Mouse (Mus musculus) hindbrain, embryonic 15.5 days (tissue): ENCODE measurements around the gene Btbd11. TPM values are rescaled to one million over a fixed set of nuclear protein-coding genes. Genes with fewer than 3 reads are reported as not detected.
A peak's percentile ranks its signal among the peaks of the same experiment; 100 is the strongest.

ENCODE experiments used
- ATAC-seq: fragments of 200-750 bp; cut with Nextera tagmentation; 2 replicates; pipeline ENCODE4 v1.8.0; 2017; ENCODE audit warnings: low read depth, moderate number of reproducible peaks, moderate TSS enrichment; ENCODE audit not compliant: low FRiP score
- H3K27ac ChIP-seq: fragments of 300-500 bp; sonication (generic); replicated peaks from 2 replicates; pipeline ENCODE4 v1.5.1; 2015; ENCODE audit warnings: mild to moderate bottlenecking, inconsistent platforms
- H3K27me3 ChIP-seq: fragments of 300-500 bp; sonication (generic); 2 replicates; pipeline ENCODE4 v1.6.1; 2015; ENCODE audit warnings: control low read depth, inconsistent platforms
- H3K36me3 ChIP-seq: fragments of 300-500 bp; sonication (generic); 2 replicates; pipeline ENCODE4 v1.6.1; 2015; ENCODE audit warnings: control low read depth, inconsistent platforms
- H3K4me1 ChIP-seq: fragments of 300-500 bp; sonication (generic); replicated peaks from 2 replicates; pipeline ENCODE4 v1.6.1; 2015; ENCODE audit warnings: control low read depth, inconsistent platforms
- H3K4me2 ChIP-seq: fragments of 300-500 bp; sonication (generic); 2 replicates; pipeline ENCODE4 v1.6.1; 2015; ENCODE audit warnings: moderate library complexity, mild to moderate bottlenecking, inconsistent platforms
- H3K4me3 ChIP-seq: fragments of 300-500 bp; sonication (generic); 2 replicates; pipeline ENCODE4 v1.5.1; 2015; ENCODE audit warnings: mild to moderate bottlenecking, inconsistent platforms
- H3K9ac ChIP-seq: fragments of 300-500 bp; sonication (generic); 2 replicates; pipeline ENCODE4 v1.6.1; 2015; ENCODE audit warnings: inconsistent platforms
- H3K9me3 ChIP-seq: fragments of 300-500 bp; sonication (generic); 2 replicates; pipeline ENCODE4 v1.6.1; 2016; ENCODE audit warnings: control low read depth, inconsistent platforms
- WGBS: fragments of 180-500 bp; shearing (Covaris S2); methylation state at CpG from one replicate; pipeline ENCODE4 v1.1.7; 2015; 5-methylcytosine and 5-hydroxymethylcytosine counted together
- polyA plus RNA-seq: library from polyadenylated mRNA; unstranded; fragments of >200 nt; fragmentation: Nextera tagmentation; extraction: Ambion mirVana; gene quantifications from 2 replicates; pipeline ENCODE4 v1.2.1, GENCODE M21; 2015

Btbd11 gene
- polyA plus RNA-seq, 1 experiment from 2014 or later = 26.9 TPM

GRCm38 (mm10) chr10:85465516-85466408, 79.1 kb downstream of the Btbd11 start:
- Histone ChIP-seq H3K36me3 (no peaks in the 10 kb centered on the region), H3K27me3 (no peaks in the 10 kb centered on the region), H3K4me3 (no peak overlapping the region), H3K4me1 (peaks cover 54% of the 10 kb centered on the region), H3K27ac (peak overlapping the region; percentile 56), H3K4me2 (no peak overlapping the region), H3K9me3 (no peaks in the 10 kb centered on the region), H3K9ac (no peak overlapping the region)
- peak; percentile 45; the same call in 1 of the 2 replicates for ATAC-seq
- WGBS = 61% methylated on average over 13 of the region's 13 CpGs

- Histone ChIP-seq H3K36me3 (no peaks in the 10 kb centered on the region), H3K4me2 (no peak overlapping the region), H3K4me1 (peaks cover 54% of the 10 kb centered on the region), H3K9me3 (no peaks in the 10 kb centered on the region), H3K27ac (peak overlapping the region; percentile 56), H3K4me3 (no peak overlapping the region), H3K9ac (no peak overlapping the region), H3K27me3 (no peaks in the 10 kb centered on the region)
- peak; percentile 19; the same call in 1 of the 2 replicates for ATAC-seq
- WGBS = 31% methylated on average over 8 of the region's 8 CpGs
Measured at GRCm38 (mm10) chr10:85466409-85466761, 79.8 kb downstream of the Btbd11 start.

GRCm38 (mm10) chr10:85467393-85467792, 80.8 kb downstream of the Btbd11 start:
- no peak overlapping the region for H3K9ac ChIP-seq
- H3K27ac ChIP-seq = no peak overlapping the region
- H3K9me3 ChIP-seq = no peaks in the 10 kb centered on the region
- H3K4me2 ChIP-seq = no peak overlapping the region
- H3K27me3 ChIP-seq = no peaks in the 10 kb centered on the region
- 57% methylated on average over 7 of the region's 7 CpGs for WGBS
- H3K4me1 ChIP-seq = peaks cover 54% of the 10 kb centered on the region
- H3K36me3 ChIP-seq = no peaks in the 10 kb centered on the region
- no peak for ATAC-seq
- H3K4me3 ChIP-seq = no peak overlapping the region

- H3K4me2 ChIP-seq = no peak overlapping the region
- no peak overlapping the region for H3K27ac ChIP-seq
- no peak overlapping the region for H3K9ac ChIP-seq
- peaks cover 54% of the 10 kb centered on the region for H3K4me1 ChIP-seq
- no peaks in the 10 kb centered on the region for H3K27me3 ChIP-seq
- no peaks in the 10 kb centered on the region for H3K36me3 ChIP-seq
- ATAC-seq = no peak
- H3K9me3 ChIP-seq = no peaks in the 10 kb centered on the region
- no peak overlapping the region for H3K4me3 ChIP-seq
- WGBS = 64% methylated on average over 4 of the region's 4 CpGs
Measured at GRCm38 (mm10) chr10:85468527-85468926, 81.9 kb downstream of the Btbd11 start.

- 42% methylated on average over 5 of the region's 5 CpGs for WGBS
- no peak overlapping the region for H3K4me2 ChIP-seq
- ATAC-seq = no peak
- no peaks in the 10 kb centered on the region for H3K9me3 ChIP-seq
- no peaks in the 10 kb centered on the region for H3K27me3 ChIP-seq
- H3K27ac ChIP-seq = no peak overlapping the region
- H3K9ac ChIP-seq = no peak overlapping the region
- no peak overlapping the region for H3K4me3 ChIP-seq
- peaks cover 56% of the 10 kb centered on the region for H3K4me1 ChIP-seq
- no peaks in the 10 kb centered on the region for H3K36me3 ChIP-seq
Measured at GRCm38 (mm10) chr10:85469341-85469740, 82.7 kb downstream of the Btbd11 start.

GRCm38 (mm10) chr10:85473265-85473664, 86.7 kb downstream of the Btbd11 start:
- Histone ChIP-seq H3K4me1 (peaks cover 29% of the 10 kb centered on the region), H3K27ac (peak overlapping the region; percentile 23; the same call in 1 of the 2 replicates), H3K9ac (no peak overlapping the region), H3K36me3 (no peaks in the 10 kb centered on the region), H3K4me2 (no peak overlapping the region), H3K4me3 (no peak overlapping the region), H3K27me3 (no peaks in the 10 kb centered on the region), H3K9me3 (no peaks in the 10 kb centered on the region)
- no peak for ATAC-seq
- 77% methylated on average over 4 of the region's 4 CpGs for WGBS

- Histone ChIP-seq H3K9ac (no peak overlapping the region), H3K4me3 (no peak overlapping the region), H3K9me3 (no peaks in the 10 kb centered on the region), H3K4me2 (no peak overlapping the region), H3K27me3 (no peaks in the 10 kb centered on the region), H3K36me3 (no peaks in the 10 kb centered on the region), H3K27ac (peak overlapping the region; percentile 23), H3K4me1 (peaks cover 28% of the 10 kb centered on the region)
- WGBS = 60% methylated on average over 3 of the region's 3 CpGs
- no peak for ATAC-seq
Measured at GRCm38 (mm10) chr10:85473871-85474270, 87.3 kb downstream of the Btbd11 start.

- Histone ChIP-seq H3K9ac (no peak overlapping the region), H3K36me3 (no peaks in the 10 kb centered on the region), H3K9me3 (no peaks in the 10 kb centered on the region), H3K27me3 (no peaks in the 10 kb centered on the region), H3K4me2 (no peak overlapping the region), H3K4me1 (peaks cover 47% of the 10 kb centered on the region), H3K27ac (no peak overlapping the region), H3K4me3 (no peak overlapping the region)
- WGBS = 72% methylated on average over 9 of the region's 9 CpGs
- 0 out of 2 replicates have a peak, but pooled peaks have one; percentile 19 for ATAC-seq
Measured at GRCm38 (mm10) chr10:85475642-85476345, 89.2 kb downstream of the Btbd11 start.

- WGBS = 40% methylated on average over 6 of the region's 6 CpGs
- Histone ChIP-seq H3K4me2 (no peak overlapping the region), H3K9ac (no peak overlapping the region), H3K4me3 (no peak overlapping the region), H3K27me3 (no peaks in the 10 kb centered on the region), H3K36me3 (no peaks in the 10 kb centered on the region), H3K9me3 (no peaks in the 10 kb centered on the region), H3K27ac (peak overlapping the region; percentile 53), H3K4me1 (peaks cover 52% of the 10 kb centered on the region)
- ATAC-seq = no peak
Measured at GRCm38 (mm10) chr10:85479959-85480625, 93.5 kb downstream of the Btbd11 start.

- Histone ChIP-seq H3K4me1 (peaks cover 46% of the 10 kb centered on the region), H3K4me3 (no peak overlapping the region), H3K27me3 (no peaks in the 10 kb centered on the region), H3K9ac (no peak overlapping the region), H3K9me3 (no peaks in the 10 kb centered on the region), H3K27ac (0 out of 2 replicates have a peak overlapping the region, but pooled peaks have one; percentile 53), H3K4me2 (no peak overlapping the region), H3K36me3 (no peaks in the 10 kb centered on the region)
- ATAC-seq = no peak
- whole genome bisulfite sequencing = 34% methylated on average over 3 of the region's 3 CpGs
Measured at GRCm38 (mm10) chr10:85481106-85481505, 94.5 kb downstream of the Btbd11 start.

- 13% methylated on average over 4 of the region's 4 CpGs for WGBS
Measured at GRCm38 (mm10) chr10:85482064-85482473, 95.5 kb downstream of the Btbd11 start.

More at GRCm38 (mm10) chr10:85482064-85482473, 95.5 kb downstream of the Btbd11 start:
- no peaks in the 10 kb centered on the region for H3K9me3 ChIP-seq
- H3K27me3 ChIP-seq = no peaks in the 10 kb centered on the region
- ATAC-seq = peak; percentile 74
- H3K4me2 ChIP-seq = 0 out of 2 replicates have a peak overlapping the region, but pooled peaks have one; percentile 3
- H3K4me3 ChIP-seq = no peak overlapping the region
- peak overlapping the region; percentile 71 for H3K27ac ChIP-seq
- no peaks in the 10 kb centered on the region for H3K36me3 ChIP-seq
- no peak overlapping the region for H3K9ac ChIP-seq
- peaks cover 45% of the 10 kb centered on the region for H3K4me1 ChIP-seq
